Mouse (Mus musculus): ENCODE measurements around the gene Faap100. TPM values are rescaled to one million over a fixed set of nuclear protein-coding genes. Genes with fewer than 3 reads are reported as not detected.
A peak's percentile ranks its signal among the peaks of the same experiment; 100 is the strongest.
"Not testable (repeated sequence)": the region's sequence is repeated elsewhere in the genome, so short reads cannot be mapped to it uniquely, and the experiment has no call there.

The Faap100 gene
- polyA plus RNA-seq, 1 experiment: 49.2 TPM

GRCm38 (mm10) chr11:120356319-120356840 is 22.2 kb downstream of the Faap100 start:
- Histone ChIP-seq H3K27me3 (ENCODE audit: control insufficient read depth, insufficient read depth, low read length) (no peaks in the 10 kb centered on the region), H3K27ac (ENCODE audit: insufficient read depth, low read depth, low read length) (no peak overlapping the region), H3K4me1 (ENCODE audit: control insufficient read depth, insufficient read depth, insufficient read length, low read length) (peaks cover 33% of the 10 kb centered on the region), H3K36me3 (ENCODE audit: control insufficient read depth, insufficient read depth, low read length) (no peaks in the 10 kb centered on the region), H3K4me3 (ENCODE audit: low read depth, low read length) (no peak overlapping the region)
- TF ChIP-seq CTCF (IDR thresholded peaks at IDR 0.05; ENCODE audit: extremely low read depth, insufficient read length, insufficient replicate concordance, low read depth, low read length) (no peak), POLR2A (IDR thresholded peaks at IDR 0.05; ENCODE audit: low read depth, low read length) (no peak)
- 92% methylated on average over 15 of the region's 15 CpGs for WGBS

- no peaks in the 10 kb centered on the region for H3K36me3 ChIP-seq (ENCODE audit: control insufficient read depth, insufficient read depth, low read length)
- H3K27me3 ChIP-seq (ENCODE audit: control insufficient read depth, insufficient read depth, low read length): no peaks in the 10 kb centered on the region
- peaks cover 41% of the 10 kb centered on the region for H3K4me1 ChIP-seq (ENCODE audit: control insufficient read depth, insufficient read depth, insufficient read length, low read length)
- H3K4me3 ChIP-seq (ENCODE audit: low read depth, low read length): no peak overlapping the region
- H3K27ac ChIP-seq (ENCODE audit: insufficient read depth, low read depth, low read length): 0 out of 2 replicates have a peak overlapping the region, but pooled peaks have one; percentile 18
- TF ChIP-seq CTCF (IDR thresholded peaks at IDR 0.05; ENCODE audit: extremely low read depth, insufficient read length, insufficient replicate concordance, low read depth, low read length) (no peak), POLR2A (IDR thresholded peaks at IDR 0.05; ENCODE audit: low read depth, low read length) (no peak)
- 46% methylated on average over 5 of the region's 5 CpGs for WGBS
These were observed 23.1 kb downstream of the Faap100 start for GRCm38 (mm10) chr11:120355277-120356039.

- Histone ChIP-seq H3K4me1 (ENCODE audit: control insufficient read depth, insufficient read depth, insufficient read length, low read length) (peaks cover 37% of the 10 kb centered on the region), H3K27ac (ENCODE audit: insufficient read depth, low read depth, low read length) (peak overlapping the region; percentile 18; the same call in 1 of the 2 replicates), H3K36me3 (ENCODE audit: control insufficient read depth, insufficient read depth, low read length) (no peaks in the 10 kb centered on the region), H3K4me3 (ENCODE audit: low read depth, low read length) (no peak overlapping the region), H3K27me3 (ENCODE audit: control insufficient read depth, insufficient read depth, low read length) (no peaks in the 10 kb centered on the region)
- 69% methylated on average over 17 of the region's 17 CpGs for WGBS
- TF ChIP-seq CTCF (IDR thresholded peaks at IDR 0.05; ENCODE audit: extremely low read depth, insufficient read length, insufficient replicate concordance, low read depth, low read length) (no peak), POLR2A (IDR thresholded peaks at IDR 0.05; ENCODE audit: low read depth, low read length) (no peak)
These were observed 24.0 kb downstream of the Faap100 start for GRCm38 (mm10) chr11:120354304-120355276.

GRCm38 (mm10) chr11:120353500-120354303 is 24.9 kb downstream of the Faap100 start:
- no peaks in the 10 kb centered on the region for H3K27me3 ChIP-seq (ENCODE audit: control insufficient read depth, insufficient read depth, low read length)
- 7% methylated on average over 26 of the region's 26 CpGs for WGBS
- H3K27ac ChIP-seq (ENCODE audit: insufficient read depth, low read depth, low read length): peak overlapping the region; percentile 82
- no peaks in the 10 kb centered on the region for H3K36me3 ChIP-seq (ENCODE audit: control insufficient read depth, insufficient read depth, low read length)
- TF ChIP-seq CTCF (IDR thresholded peaks at IDR 0.05; ENCODE audit: extremely low read depth, insufficient read length, insufficient replicate concordance, low read depth, low read length) (peak; percentile 68), POLR2A (IDR thresholded peaks at IDR 0.05; ENCODE audit: low read depth, low read length) (peak; percentile 37; the same call in 1 of the 2 replicates)
- H3K4me3 ChIP-seq (ENCODE audit: low read depth, low read length): peak overlapping the region; percentile 31
- H3K4me1 ChIP-seq (ENCODE audit: control insufficient read depth, insufficient read depth, insufficient read length, low read length): peaks cover 37% of the 10 kb centered on the region

- Histone ChIP-seq H3K4me3 (ENCODE audit: low read depth, low read length) (no peak overlapping the region), H3K27me3 (ENCODE audit: control insufficient read depth, insufficient read depth, low read length) (no peaks in the 10 kb centered on the region), H3K27ac (ENCODE audit: insufficient read depth, low read depth, low read length) (peak overlapping the region; percentile 87), H3K4me1 (ENCODE audit: control insufficient read depth, insufficient read depth, insufficient read length, low read length) (peaks cover 35% of the 10 kb centered on the region), H3K36me3 (ENCODE audit: control insufficient read depth, insufficient read depth, low read length) (peaks cover 4% of the 10 kb centered on the region; the same call in 1 of the 2 replicates)
- WGBS: 42% methylated on average over 13 of the region's 13 CpGs
- TF ChIP-seq POLR2A (IDR thresholded peaks at IDR 0.05; ENCODE audit: low read depth, low read length) (no peak), CTCF (IDR thresholded peaks at IDR 0.05; ENCODE audit: extremely low read depth, insufficient read length, insufficient replicate concordance, low read depth, low read length) (no peak)
These were observed 25.8 kb downstream of the Faap100 start for GRCm38 (mm10) chr11:120352571-120353290.

GRCm38 (mm10) chr11:120352093-120352350 is 26.5 kb downstream of the Faap100 start:
- Histone ChIP-seq H3K27ac (ENCODE audit: insufficient read depth, low read depth, low read length) (peak overlapping the region; percentile 100), H3K4me1 (ENCODE audit: control insufficient read depth, insufficient read depth, insufficient read length, low read length) (peaks cover 34% of the 10 kb centered on the region)
- not testable (repeated sequence) for H3K27me3 ChIP-seq (ENCODE audit: control insufficient read depth, insufficient read depth, low read length); H3K36me3 ChIP-seq (ENCODE audit: control insufficient read depth, insufficient read depth, low read length); H3K4me3 ChIP-seq (ENCODE audit: low read depth, low read length)
- WGBS: 88% methylated on average over 5 of the region's 5 CpGs

All from small intestine, adult 2 months (tissue).